Mouse (Mus musculus): ENCODE results near the gene Etfb.

Gene Etfb

DNA sequence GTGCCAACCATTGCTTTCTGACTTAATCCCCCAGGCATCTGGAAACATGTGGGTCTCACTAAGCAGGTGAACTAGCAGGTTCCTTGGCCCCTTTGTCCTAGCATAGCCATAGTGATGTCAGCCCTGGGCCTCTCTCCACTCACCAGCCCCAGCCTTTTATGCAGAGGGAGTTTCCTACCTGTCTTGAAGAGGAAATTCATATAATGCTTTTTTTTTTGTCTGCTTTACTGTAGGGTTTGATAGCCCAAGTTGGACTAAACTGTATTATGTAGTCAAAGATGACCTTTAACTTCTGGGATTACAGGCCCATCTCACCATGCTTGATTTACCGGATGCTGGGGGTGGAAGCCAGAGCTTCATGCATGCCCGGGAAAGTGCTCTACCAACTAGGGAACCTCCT, 5.9 kb downstream of the Etfb start:
- no peak for DNase-seq (ENCODE audit: low spot score in 2 of 2)

DNA sequence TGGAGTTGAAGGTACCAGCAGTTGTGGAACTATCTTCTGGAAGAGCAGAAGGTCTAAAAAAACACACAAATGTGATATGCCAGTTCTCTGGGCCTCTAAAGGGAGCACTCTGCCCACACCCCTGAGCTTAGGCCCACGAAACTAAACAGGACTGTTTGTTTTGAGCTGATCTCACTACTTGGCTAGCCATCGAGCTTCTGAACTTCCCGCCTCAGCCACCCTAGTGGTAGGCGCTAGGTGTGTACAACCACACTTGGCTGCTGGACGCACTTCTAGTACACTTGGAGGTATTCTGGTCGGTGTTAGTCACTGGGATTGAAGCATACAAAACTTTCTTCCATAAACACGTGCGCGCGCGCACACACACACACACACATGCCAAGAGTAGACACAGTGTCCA, 7.8 kb downstream of the Etfb start:
- DNase-seq (ENCODE audit: low spot score in 2 of 2) = no peak

DNA sequence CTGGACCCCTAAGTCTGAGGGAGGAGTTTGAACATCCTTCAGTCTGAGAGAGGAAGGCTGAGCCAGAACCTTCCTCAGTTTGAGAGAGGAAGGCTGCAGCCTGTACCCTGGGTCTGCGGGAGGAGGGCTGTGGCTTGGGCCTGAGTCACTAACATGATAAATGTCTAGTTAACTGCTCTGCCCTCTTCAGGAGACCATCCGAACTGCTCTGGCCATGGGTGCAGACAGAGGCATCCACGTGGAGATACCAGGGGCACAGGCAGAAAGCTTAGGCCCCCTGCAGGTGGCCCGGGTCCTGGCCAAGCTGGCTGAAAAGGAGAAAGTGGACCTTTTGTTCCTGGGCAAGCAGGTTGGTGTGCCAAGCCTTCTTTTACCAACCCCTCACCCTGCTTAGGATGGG, 8.7 kb downstream of the Etfb start:
- DNase-seq (ENCODE audit: low spot score in 2 of 2) = no peak

DNA sequence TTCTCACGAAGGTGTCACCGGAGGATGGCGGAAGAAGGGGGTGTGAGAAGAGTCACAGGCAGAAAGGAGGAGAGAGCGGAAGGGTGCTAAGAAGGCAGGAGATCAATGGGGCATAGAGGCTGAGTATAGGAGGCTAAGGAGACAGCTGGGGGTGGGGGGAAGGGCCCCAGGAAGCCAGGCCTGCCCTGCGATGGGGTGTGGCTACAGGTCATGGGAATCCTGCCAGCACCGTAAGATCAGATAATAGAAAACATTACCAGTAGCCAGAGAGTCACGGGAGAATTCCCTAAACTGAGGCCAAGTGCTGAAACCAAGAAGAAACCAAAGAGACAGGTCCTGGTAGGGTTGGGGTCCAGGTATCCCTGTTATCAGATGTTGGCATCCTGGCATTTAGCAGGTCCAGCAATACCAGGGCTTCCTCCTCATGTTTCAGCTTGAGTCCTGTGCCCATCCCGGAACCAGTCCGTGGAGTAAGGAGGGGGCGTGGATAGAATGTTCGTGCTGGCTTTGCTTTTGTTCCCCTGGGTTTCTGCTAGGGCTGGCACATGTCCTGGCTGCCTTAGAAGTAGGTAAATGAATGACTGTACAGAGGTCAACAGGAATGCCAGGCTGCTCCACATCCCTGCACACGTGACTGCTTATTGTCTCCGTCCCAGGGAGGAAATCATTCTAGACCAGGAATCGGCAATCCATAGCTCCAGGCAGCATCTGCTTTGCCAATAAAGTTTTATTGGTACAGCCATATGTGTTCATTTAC, 9.9 kb downstream of the Etfb start:
- no peak for DNase-seq (ENCODE audit: low spot score in 2 of 2)

DNA sequence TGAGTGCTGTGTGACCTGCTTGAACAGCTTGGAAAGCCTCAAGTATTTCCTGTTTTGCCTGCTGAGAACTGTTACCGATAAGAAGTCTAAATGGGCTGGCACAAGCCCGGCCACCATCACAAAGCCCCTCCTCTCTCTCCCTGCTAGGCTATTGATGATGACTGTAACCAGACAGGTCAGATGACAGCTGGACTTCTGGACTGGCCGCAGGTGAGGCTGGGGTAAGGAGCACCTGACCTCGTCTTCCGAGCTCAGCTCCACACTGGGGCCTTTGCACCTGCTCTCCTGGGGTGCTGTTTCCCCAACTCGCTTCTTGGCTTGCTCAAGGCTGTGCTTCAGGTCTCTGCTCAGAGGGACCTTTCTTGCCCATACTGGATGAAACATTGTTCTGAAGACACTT, 10.5 kb downstream of the Etfb start:
- DNase-seq (ENCODE audit: low spot score in 2 of 2) = no peak

DNA sequence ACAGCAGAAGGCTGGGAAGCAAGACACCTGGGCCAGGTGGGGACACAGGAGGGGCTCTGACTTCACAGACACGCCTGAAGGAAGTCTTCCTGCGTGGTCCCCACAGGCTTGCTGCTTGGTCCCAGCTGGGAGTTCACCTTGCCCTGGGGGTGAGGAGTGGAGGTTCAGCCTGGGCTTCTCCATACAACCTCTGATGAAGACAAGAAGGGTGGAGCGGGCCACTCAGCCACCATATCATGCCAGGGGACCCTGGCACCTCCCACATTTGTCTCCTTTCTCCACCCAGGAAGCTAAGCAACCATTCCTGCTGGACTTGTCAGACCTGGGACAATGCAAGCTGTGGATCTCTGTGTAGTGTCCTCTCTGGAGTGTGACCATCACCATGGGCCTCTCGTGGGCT, 19.0 kb downstream of the Etfb start, which contains the start of gene Vsig10l:
Gene Vsig10l (plus strand): TSS at position 301 of the 400 bp plus-strand sequence.
- DNase-seq (ENCODE audit: low spot score in 2 of 2) = no peak

DNA sequence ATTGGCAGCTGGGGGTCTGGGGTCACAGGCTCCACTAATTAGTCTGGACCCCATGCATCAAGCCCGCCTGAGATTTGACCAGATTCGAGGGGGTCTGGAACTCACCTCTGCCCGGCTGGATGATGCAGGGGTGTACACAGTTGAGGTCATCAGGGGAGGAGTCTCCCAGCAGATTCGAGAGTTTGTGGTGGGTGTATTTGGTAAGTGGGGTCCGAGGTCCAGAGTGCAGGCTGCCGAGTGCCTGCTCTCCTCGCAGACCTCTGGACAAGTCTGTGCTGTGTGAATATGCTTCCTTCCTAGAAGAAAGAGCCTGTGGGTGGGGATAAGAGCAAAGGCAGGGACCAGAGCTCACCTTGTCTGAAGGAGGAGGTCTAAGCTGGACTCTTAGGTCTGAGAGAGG, 20.1 kb downstream of the Etfb start:
- DNase-seq (ENCODE audit: low spot score in 2 of 2) = no peak

DNA sequence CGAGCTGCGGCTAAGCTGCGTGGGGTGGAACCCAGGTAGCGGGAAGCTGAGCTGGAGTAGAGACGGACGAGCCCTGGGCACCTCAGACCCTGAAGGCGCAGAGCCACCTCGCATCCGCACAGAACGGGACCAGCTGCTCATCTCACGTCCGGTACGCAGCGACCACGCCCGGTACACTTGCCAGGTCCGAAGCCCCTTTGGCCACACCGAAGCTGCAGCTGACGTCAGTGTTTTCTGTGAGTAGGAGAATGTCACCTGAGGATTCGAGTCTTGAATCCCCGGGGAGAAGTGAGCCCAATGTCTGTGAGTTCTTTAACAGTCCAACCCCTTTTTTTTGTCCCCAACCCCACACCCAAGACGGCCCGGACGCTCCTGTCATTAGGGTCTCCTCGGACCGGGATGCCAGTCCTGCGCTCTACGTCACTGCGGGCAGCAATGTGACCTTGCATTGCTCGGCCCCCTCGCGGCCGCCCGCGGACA, 21.0 kb downstream of the Etfb start:
- no peak for DNase-seq (ENCODE audit: low spot score in 2 of 2)

DNA sequence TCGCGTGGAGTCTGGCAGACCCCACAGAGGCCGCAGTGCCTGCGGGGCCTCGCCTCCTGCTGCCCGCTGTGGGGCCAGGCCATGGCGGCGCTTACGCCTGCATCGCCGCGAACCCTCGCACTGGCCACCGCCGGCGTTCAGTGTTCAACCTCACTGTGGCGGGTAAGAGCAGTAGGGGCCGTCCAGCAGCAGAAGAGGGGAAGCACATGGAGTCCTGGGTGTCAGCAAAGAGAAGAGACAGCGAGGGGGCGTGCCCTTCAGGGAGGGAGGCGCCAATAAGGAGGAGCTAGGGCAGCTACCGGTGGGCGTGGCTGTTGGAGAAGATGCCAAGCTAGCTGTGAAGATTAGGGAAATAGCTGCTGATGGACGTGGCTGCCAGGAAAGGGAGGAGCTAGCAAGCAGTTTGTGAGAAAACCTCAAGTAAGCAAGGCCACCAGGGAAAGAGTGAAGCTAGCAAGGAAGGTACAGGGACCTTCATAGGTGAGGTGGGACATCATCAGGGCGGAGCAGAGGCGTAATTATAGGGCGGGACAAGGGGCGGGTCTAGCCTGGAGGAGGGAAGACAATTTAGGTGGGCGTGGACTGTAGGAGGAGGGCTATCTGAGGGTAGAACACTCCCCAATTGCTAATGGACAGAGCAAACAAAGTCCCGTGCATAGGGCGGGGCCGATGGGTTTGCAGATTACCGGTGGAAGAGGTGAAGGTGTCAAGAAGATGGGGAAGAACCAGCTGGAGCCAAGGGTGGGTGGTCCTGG, 21.6 kb downstream of the Etfb start:
- peak; percentile 51 to 58 for DNase-seq (ENCODE audit: low spot score in 2 of 2)

DNA sequence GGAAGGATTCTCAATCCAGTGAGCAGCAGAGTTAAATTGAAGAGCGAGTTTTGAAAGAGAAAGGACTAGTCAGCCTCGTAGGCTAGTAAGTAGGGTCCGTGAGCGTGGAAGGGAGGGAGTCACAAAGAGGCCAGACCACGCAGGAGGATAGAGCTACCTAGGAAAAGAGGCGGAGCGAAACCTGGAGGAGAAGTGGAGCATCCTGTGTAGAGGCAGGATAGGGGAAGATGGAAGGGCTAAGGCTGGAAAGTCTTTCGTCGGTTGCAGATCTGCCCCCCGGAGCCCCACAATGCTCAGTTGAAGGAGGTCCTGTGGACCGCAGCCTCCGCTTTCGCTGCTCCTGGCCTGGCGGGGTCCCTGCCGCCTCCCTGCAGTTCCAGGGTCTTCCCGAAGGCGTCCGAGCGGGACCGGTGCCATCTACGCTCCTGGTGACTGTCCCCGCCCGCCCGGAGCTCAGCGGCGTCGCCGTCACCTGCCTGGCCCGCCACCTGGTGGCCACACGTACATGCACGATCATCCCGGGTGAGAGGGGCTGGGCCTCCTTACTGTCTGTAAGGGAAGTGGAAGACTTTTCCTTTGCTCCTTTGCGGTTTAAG, 22.3 kb downstream of the Etfb start:
- DNase-seq (ENCODE audit: low spot score in 2 of 2) = peak in 1 of 2 experiments; percentile 71

DNA sequence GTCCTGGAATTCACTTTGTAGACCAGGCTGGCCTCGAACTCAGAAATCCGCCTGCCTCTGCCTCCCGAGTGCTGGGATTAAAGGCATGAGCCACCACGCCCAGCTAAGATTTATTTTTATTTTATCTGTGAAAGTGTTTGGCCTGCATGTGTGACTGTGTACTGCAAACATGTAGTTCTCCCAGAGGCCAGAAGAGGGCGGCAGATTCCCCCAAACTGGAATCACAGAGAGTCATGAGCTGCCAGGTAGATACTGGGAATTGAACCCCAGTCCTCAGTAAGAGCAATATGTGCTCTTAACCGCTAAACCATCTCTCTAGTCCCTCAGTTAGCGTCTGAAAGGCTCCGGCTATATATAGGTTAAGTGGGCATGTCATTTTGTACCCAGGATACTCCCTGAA, 26.5 kb downstream of the Etfb start:
- no peak for DNase-seq (ENCODE audit: low spot score in 2 of 2)

DNA sequence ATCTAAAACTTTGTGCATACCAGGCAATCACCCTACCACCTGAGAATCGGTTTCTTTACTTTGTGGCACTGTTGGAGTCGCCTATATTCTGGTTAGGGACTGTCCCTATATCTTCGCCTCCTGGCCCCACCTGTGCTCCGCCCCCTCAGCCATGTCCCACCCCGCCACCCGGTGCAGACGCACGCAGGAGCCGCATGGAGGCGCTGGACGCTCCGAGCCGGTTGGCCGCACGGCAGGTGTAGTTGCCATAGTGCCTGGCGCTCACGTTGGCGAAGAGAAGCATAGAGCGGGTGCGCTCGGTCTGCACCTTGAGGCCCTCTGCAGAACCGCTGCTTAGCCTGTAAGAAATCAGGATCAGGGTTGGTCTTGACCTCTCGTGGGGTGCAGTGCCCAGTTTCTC, 31.8 kb downstream of the Etfb start:
- DNase-seq (ENCODE audit: low spot score in 2 of 2) = no peak

DNA sequence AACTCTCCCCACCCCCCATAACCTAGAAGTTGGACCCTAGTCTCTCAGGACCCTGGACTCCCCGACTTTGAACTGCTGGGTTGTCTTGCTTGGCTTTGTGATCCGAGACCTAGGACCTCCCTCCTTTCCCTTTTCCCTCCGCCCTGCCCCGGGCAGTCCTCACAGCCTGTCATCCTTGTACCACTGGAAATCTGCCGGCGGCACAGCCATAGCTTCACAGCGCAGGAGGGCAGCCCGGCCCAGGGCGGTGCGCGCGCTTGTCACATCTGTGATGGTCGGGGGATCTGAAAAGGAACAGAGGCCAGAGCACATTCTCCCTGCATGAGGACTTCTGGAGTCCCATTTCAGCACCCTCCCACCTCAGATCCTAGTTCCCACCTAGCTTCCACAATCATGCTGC, 32.5 kb downstream of the Etfb start:
- DNase-seq (ENCODE audit: low spot score in 2 of 2) = no peak

DNA sequence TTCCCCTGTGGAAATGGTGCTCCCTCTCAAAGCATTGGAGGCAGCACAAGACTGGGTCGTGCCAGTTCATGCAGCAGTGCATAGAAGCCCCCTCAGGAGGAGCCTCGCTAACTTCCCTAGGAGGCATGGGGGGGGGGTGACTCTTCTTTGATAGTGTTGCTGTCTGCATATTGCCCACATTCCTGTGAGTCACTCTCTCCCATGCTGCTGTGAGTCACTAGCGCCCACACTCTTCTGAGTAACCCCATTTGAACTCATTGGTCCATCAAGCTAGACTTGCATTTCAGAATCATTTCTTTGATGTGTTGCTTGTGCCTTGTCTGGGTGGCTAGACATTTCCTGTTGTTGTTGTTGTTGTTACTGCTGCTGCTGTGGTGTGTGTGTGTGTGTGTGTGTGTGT, 37.3 kb downstream of the Etfb start:
- peak in 1 of 2 experiments; percentile 48 for DNase-seq (ENCODE audit: low spot score in 2 of 2)

DNA sequence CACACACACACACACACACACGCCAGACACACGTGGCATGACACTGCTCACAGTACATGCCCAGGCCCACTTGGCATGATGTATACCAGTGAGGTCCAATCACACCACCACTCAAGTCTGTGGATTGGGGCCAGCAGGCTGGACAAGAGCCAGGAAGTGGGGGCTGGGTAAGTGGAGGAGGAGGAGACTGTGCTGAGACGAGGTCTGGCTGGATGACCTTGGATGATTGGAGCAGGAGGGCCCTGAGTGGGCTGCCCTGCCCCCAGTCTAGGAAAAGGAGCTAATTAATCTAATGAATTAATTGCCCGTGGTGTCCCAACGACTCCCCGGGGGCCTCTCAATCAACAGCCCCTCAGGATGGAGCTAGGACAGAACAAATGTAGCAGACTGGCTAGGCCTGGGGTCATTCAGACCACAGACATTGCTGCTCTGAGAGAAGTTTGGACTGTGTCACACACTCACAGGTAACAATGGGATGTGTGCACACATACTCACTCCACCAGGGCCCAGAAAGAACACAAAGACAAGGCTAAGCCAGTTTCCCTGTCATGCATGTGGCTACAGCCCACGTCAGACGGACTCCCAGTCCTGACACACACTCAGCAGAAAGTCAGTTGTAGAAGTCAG, 38.3 kb downstream of the Etfb start:
- DNase-seq (ENCODE audit: low spot score in 2 of 2) = no peak

DNA sequence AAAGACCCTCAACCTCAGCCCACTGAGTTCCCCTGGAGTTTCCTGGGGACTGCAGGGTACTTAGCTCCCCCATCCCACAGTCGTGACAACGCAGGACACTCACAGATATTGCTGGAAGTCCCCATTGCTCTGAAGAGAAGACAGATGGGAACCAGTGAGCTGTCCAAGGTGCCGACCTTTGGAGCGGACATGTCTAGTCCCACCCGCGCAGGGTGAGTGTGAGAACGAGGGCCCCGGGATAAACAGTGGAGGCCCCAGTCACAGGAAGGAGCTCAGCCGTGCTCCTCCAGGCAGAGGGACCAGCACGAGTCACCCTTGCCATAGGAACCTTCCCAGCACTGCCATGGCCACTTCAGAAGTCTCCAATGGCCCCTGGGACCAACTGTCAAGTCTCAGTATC, 39.4 kb downstream of the Etfb start:
- no peak for DNase-seq (ENCODE audit: low spot score in 2 of 2)

DNA sequence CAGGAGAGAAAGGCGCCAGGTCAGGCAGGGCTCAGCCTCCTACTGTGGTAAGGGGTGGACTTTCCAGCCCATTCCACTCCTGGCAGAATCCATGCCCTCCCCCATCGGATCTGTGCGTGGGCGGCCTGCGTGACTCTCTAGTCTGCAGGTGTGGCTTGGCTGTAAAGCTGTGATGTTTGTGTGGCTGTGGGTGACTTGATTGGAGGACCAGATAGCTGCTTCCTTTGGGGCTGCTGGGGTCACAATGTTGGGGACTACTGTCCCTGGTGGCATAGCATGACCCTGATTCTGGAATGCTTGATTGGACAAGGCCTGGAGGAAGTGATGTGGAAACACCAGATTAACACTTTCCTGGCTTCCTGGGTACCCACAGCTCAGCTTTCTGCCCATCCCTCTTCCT, 44.8 kb downstream of the Etfb start:
- DNase-seq (ENCODE audit: low spot score in 2 of 2) = peak in 1 of 2 experiments; percentile 42

DNA sequence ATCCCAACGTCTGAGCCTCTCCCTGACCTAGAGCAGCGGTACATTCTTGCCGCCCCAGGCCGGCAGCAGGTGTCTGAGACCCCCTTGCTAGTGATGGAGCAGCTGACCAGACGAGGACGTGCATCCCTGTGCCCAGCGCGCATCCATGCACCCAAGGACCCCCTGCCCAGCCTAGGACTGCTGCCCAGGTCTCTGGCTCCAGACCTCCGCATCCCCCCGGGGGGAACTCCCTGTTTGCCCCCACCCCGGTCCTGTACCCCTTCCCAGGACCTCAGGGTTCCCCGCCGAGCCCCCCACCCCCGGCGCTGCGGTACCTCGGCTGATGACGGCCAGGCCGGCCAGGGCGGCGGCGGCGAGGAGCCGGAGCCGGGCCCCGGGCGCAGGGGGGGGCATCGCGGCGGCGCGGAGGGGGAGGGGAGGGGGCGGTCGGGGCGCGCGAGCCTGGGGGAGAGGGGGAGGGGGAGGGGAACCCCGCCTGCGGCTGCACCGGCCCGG, 45.8 kb downstream of the Etfb start, which contains the start of gene Iglon5:
Gene Iglon5 (minus strand): TSS at position 445 of the 495 bp plus-strand sequence.
- DNase-seq (ENCODE audit: low spot score in 2 of 2) = no peak

DNA sequence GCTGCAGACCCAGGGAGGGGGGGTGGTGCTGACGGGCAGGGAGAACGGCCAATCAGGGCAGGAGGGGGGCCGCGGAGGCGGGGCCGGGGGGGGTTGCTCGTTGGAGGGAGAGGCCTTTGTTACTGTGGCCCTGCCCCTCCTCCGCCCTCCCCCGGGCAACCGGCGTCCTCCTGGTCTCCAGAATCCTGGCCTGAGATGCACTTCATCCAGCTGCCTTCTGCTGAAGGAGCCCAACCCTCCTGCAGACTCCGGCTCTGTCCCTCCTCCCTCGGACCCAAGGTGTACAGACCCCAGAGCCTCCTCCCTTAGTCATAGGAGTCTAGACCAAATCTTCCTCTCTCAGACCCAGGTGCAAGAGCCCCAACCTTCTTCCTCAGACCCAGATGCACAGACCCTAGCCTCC, 46.3 kb downstream of the Etfb start:
- peak; percentile 60 to 66 for DNase-seq (ENCODE audit: low spot score in 2 of 2)

DNA sequence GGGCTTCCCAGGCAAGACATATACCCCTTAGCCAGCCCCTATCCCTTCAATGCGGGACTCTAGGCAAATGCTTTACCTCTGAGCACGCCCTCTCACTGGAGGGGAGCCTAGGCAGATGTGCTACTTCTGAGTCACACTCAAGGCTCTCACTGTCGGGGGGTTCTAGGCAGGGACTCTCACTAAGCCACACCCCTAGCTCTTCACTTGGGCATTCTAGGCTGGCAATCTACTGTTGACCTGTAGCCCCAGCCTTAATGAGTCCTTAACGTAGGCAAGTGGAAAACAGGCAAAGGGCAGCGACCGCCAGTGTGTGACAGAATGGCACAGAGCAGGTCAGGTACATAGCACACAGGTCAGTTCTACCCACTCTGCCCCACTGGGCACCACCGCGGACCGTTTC, 47.0 kb downstream of the Etfb start:
- DNase-seq (ENCODE audit: low spot score in 2 of 2) = no peak

DNA sequence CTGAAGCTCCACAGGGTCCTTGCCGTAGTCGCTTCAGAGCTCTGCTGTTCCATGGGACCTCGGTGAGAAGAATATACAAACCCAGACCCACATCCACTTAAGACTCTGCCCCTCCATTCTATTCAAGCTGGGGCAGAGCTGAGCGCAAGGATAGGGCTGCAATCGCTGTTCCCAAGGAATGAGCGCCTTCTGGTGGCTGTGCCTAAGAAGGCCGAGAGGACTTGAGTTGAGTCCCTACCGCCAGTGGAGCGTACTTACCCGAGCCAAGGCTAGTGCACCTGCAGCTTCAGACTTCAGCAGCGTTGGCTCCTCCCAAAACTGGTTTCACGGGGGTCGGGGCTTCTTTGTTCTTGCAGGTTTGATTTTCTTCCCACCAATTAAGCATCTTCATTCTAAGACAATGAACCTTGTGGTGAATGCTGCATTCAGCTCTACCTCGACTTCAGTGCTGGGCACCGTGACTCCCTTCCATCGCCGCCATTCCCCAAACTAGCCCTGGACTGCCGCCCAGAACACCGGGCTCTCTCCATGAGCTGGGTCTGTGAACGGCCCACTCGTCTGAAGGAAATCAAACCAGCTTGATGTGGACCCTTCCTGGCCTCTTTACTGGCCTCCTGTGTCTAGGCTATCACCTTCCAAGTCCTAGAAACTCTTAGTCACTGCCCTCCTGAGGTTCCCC, 51.6 kb downstream of the Etfb start:
- peak in 1 of 2 experiments; percentile 52 for DNase-seq (ENCODE audit: low spot score in 2 of 2)

Measured in frontal cortex, postnatal 25 days (tissue).